Mouse (Mus musculus) liver, embryonic 11.5 days (tissue): ENCODE data around the gene Zfp663. TPM values are rescaled to one million over a fixed set of nuclear protein-coding genes. Genes with fewer than 3 reads are reported as not detected.
A peak's percentile ranks its signal among the peaks of the same experiment; 100 is the strongest.

Source experiments
- ATAC-seq: fragments of 200-750 bp; cut with Nextera tagmentation; replicated peaks from 2 replicates; pipeline ENCODE4 v1.8.0; 2017; ENCODE audit warnings: moderate number of reproducible peaks, mild to moderate bottlenecking, moderate TSS enrichment, moderate library complexity; ENCODE audit not compliant: low FRiP score
- DNase-seq: peaks from one replicate; pipeline ENCODE4 v3.0.0-alpha.2; 2017; ENCODE audit warnings: low spot score
- H3K27ac ChIP-seq: fragments of 300-500 bp; sonication (generic); 2 replicates; pipeline ENCODE4 v1.5.1; 2014; ENCODE audit warnings: mild to moderate bottlenecking, low read depth, low read length, control low read depth
- H3K27me3 ChIP-seq: fragments of 300-500 bp; sonication (generic); replicated peaks from 2 replicates; pipeline ENCODE4 v1.6.1; 2014; ENCODE audit warnings: low read length, mixed read lengths; ENCODE audit not compliant: control insufficient read depth, insufficient read depth
- H3K36me3 ChIP-seq: fragments of 300-500 bp; sonication (generic); 2 replicates; pipeline ENCODE4 v1.6.1; 2014; ENCODE audit warnings: mild to moderate bottlenecking, low read length, moderate library complexity, mixed read lengths; ENCODE audit not compliant: control insufficient read depth, insufficient read depth
- H3K4me1 ChIP-seq: fragments of 300-500 bp; sonication (generic); replicated peaks from 2 replicates; pipeline ENCODE4 v1.6.1; 2014; ENCODE audit warnings: low read length, mixed read lengths; ENCODE audit not compliant: control insufficient read depth, insufficient read depth
- H3K4me2 ChIP-seq: fragments of 300-500 bp; sonication (generic); 2 replicates; pipeline ENCODE4 v1.6.1; 2014; ENCODE audit warnings: mild to moderate bottlenecking, control low read depth, moderate library complexity
- H3K4me3 ChIP-seq: fragments of 300-500 bp; sonication (generic); 2 replicates; pipeline ENCODE4 v1.5.1; 2014; ENCODE audit warnings: low read depth, low read length, control low read depth
- H3K9ac ChIP-seq: fragments of 300-500 bp; sonication (generic); 2 replicates; pipeline ENCODE4 v1.6.1; 2014; ENCODE audit warnings: low read depth, low read length, control low read depth
- H3K9me3 ChIP-seq: fragments of 300-500 bp; sonication (generic); 2 replicates; pipeline ENCODE4 v1.6.1; 2016; ENCODE audit warnings: low read length, inconsistent platforms, mixed read lengths; ENCODE audit not compliant: control insufficient read depth
- WGBS: fragments of 180-500 bp; shearing (Covaris S2); extraction: QIAGEN DNeasy Blood & Tissue Kit; methylation state at CpG from one replicate; pipeline ENCODE4 v1.1.7; 2014; 5-methylcytosine and 5-hydroxymethylcytosine counted together
- polyA plus RNA-seq: library from polyadenylated mRNA; unstranded; fragments of >200 nt; fragmentation: Nextera tagmentation; extraction: Ambion mirVana; gene quantifications from 2 replicates; pipeline ENCODE4 v1.2.1, GENCODE M21; 2014

Zfp663 gene
- polyA plus RNA-seq, 1 experiment from 2014 or later = 0.07 TPM

DNA sequence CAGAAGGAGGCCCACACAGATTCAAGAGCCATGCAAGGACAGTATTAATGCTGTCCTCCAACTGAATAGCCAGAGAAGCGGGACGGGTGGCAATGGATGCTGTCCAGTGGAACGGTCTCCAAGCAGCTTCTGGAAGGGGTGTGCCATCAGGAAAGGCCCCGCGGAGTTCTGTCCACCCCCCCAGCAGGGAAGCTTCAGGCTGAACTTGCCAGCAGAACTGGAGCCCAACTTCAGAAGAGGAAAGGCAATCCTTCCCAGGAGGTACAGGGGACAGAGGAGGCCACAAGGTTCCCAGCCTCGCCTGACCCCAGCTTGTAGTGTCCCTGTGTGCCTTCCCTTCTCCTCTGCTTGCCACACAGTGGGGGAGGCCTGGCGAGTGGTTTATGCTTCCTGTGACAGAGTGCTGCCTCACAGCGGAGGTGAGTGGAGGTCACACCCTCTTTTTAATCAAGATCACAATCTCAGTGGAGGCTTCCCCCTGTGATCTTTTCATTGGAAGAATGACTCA lies 47.1 kb downstream of the Zfp663 start:
- DNase-seq (no peak), ATAC-seq (no peak)
- H3K4me1 ChIP-seq = peaks cover 71% of the 10 kb centered on the region
- H3K36me3 ChIP-seq = no peaks in the 10 kb centered on the region
- no peaks in the 10 kb centered on the region for H3K9me3 ChIP-seq
- no peak overlapping the region for H3K4me3 ChIP-seq
- H3K4me2 ChIP-seq = peak overlapping the region; percentile 16
- no peaks in the 10 kb centered on the region for H3K27me3 ChIP-seq
- 68% methylated on average over 8 of the region's 8 CpGs for WGBS
- no peak overlapping the region for H3K9ac ChIP-seq
- 0 out of 2 replicates have a peak overlapping the region, but pooled peaks have one; percentile 11 for H3K27ac ChIP-seq

DNA sequence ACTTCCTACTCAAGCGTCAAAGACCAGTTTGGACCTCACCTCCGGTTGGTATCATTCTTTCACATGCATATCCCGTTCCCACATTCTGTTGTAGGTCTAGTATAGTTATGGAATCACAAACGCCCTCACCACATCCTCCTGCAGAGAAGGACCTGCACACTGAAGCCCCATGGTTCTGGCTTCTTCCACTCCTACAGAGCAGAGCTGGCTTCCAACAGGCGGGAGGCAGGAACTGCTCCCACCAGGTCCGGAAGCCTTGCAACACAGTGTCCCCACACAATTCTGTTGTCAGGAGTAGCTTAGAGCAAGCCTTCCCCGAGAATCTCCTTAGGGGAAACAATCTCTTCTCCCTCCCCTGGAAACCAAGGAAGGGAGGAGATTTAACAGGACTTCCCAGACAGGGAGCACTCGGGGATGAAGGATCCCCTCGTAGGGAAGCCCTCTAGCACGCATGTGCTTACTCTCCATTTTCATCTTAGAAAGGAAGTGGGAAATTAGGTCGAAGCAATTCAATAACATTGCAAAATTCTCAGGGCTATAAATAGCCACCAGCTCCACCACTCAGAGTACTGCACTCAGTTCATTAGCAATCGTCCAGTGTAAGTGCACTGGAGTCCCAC lies 47.9 kb downstream of the Zfp663 start:
- DNase-seq (no peak), ATAC-seq (no peak)
- Histone ChIP-seq H3K4me2 (peak overlapping the region; percentile 23), H3K27ac (no peak overlapping the region; the same call in 1 of the 2 replicates), H3K36me3 (0 out of 2 replicates have a peak, but pooled peaks cover under 1% of the 10 kb centered on the region), H3K9me3 (no peaks in the 10 kb centered on the region), H3K27me3 (no peaks in the 10 kb centered on the region), H3K4me3 (no peak overlapping the region), H3K4me1 (peaks cover 74% of the 10 kb centered on the region), H3K9ac (no peak overlapping the region)
- WGBS = 52% methylated on average over 12 of the region's 12 CpGs

DNA sequence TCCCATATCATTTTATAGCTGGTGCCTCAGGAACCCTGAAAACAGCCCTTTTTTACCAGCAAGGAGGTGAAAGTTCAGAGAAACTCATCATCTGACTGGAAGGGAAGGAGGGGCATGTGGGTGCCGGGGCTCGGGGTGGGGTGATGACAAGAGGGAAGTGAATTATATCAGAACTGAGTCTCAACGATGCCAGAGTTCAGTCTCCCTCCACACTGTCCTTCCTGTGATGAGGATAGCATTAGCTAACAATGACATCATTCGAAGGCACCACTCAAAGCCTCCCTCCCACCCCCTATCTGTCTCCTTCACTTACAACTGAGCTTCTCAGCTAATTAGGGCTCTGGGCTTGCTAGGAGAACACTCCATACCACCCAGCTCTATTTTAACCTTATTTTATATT lies 49.0 kb downstream of the Zfp663 start:
- Histone ChIP-seq H3K4me2 (no peak overlapping the region; the same call in 1 of the 2 replicates), H3K36me3 (0 out of 2 replicates have a peak, but pooled peaks cover 4% of the 10 kb centered on the region), H3K4me3 (no peak overlapping the region), H3K9me3 (no peaks in the 10 kb centered on the region), H3K27ac (no peak overlapping the region), H3K27me3 (no peaks in the 10 kb centered on the region), H3K9ac (no peak overlapping the region), H3K4me1 (peaks cover 63% of the 10 kb centered on the region)
- ATAC-seq (no peak), DNase-seq (no peak)
- 37% methylated on average over 4 of the region's 4 CpGs for WGBS

DNA sequence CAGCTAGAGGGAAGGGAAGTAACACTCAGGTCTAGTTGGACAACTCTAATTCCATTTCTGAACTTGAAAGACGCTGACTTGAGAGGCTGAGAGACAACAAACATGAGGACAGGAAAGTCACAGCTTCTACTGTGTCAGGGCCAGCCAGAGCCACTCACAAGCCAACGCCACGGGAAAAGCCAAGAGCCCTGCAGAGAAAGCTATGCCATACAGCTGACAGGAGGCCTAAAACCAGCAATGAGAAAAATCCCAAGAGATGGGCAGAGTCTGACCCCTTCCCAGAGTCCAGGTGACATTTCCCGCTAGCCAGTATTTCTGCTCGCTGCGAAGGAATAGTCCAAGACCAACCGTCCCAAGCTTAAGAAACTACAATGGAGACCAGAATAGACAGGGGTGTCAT lies 49.6 kb downstream of the Zfp663 start:
- H3K27ac ChIP-seq = no peak overlapping the region
- H3K9me3 ChIP-seq = no peaks in the 10 kb centered on the region
- no peak for ATAC-seq
- no peak for DNase-seq
- H3K4me2 ChIP-seq = no peak overlapping the region; the same call in none of the 2 replicates
- peaks cover 61% of the 10 kb centered on the region for H3K4me1 ChIP-seq
- 76% methylated on average over 7 of the region's 7 CpGs for WGBS
- no peaks in the 10 kb centered on the region for H3K27me3 ChIP-seq
- H3K36me3 ChIP-seq = 0 out of 2 replicates have a peak, but pooled peaks cover 8% of the 10 kb centered on the region
- no peak overlapping the region for H3K4me3 ChIP-seq
- no peak overlapping the region for H3K9ac ChIP-seq

DNA sequence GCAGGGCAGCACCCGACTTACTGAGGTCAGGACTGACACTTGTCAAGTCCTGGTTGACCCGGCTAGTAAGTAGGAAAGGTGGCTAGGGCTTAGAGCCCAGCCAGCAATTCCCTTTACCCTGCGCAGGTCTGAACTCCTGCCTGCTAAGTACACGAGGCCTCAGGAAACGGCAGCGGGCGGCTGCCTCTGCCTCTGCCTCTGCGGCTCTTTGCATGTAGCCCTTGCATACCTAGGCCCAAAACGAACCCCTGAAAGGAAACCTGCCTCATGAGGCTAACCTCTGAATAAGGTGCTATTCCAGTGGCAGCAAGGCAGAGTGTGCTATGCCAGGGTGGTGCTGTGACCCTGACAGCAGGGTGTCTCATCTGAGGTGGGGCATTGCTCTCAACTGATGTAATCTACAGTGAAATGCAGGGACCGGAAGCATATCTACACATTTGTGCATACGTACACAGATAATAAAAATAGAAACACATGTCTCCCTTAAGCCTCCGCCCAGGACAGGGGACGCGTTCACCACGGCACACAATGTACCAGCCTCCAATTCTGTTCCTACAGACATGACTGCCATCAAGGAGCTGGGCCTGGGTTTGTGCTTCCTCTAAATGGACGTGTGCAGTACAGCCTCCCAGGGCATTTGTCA lies 50.8 kb downstream of the Zfp663 start:
- no peaks in the 10 kb centered on the region for H3K9me3 ChIP-seq
- ATAC-seq = peak; percentile 27; the same call in 1 of the 2 replicates
- H3K36me3 ChIP-seq = peaks cover 10% of the 10 kb centered on the region; the same call in 1 of the 2 replicates
- 41% methylated on average over 16 of the region's 16 CpGs for WGBS
- H3K4me1 ChIP-seq = peaks cover 56% of the 10 kb centered on the region
- peak overlapping the region; percentile 54; the same call in 1 of the 2 replicates for H3K27ac ChIP-seq
- H3K4me3 ChIP-seq = no peak overlapping the region
- DNase-seq = no peak
- no peak overlapping the region for H3K9ac ChIP-seq
- no peaks in the 10 kb centered on the region for H3K27me3 ChIP-seq
- 0 out of 2 replicates have a peak overlapping the region, but pooled peaks have one; percentile 1 for H3K4me2 ChIP-seq

DNA sequence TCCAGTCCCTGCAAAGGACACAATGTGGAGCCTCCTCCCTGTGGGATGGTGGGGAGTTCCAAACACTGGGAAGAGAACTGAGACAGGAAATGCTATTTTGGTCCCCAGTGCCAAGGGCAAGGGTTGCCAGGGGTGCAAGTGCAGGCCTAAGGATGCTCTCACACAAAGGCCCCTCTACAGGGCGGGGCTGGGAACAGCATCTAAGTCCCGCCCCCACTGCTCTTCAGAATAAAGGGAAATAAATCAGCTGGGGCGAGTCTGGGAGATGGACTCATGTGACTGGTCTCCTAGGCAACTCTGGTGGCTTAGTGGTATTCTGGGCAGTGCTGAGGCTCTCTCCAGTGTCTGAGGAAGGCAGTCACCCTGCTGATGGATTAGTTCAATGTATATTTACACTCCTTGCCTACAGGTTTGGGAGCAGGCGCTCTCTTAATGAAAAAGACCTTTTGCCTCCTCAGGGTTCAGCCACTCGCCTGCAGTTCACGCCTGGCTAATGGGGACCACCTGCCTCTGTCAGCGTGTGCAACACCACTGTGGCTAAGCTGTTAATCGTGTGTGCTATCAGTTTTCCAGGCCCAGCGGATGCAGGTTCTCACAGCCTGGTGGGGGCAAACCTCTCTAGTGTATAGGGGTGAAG lies 51.6 kb downstream of the Zfp663 start:
- 0 out of 2 replicates have a peak, but pooled peaks have one; percentile 34 for ATAC-seq
- no peaks in the 10 kb centered on the region for H3K27me3 ChIP-seq
- 45% methylated on average over 9 of the region's 9 CpGs for WGBS
- H3K4me2 ChIP-seq = no peak overlapping the region
- peaks cover 10% of the 10 kb centered on the region; the same call in 1 of the 2 replicates for H3K36me3 ChIP-seq
- H3K4me3 ChIP-seq = no peak overlapping the region
- DNase-seq = no peak
- H3K4me1 ChIP-seq = peaks cover 52% of the 10 kb centered on the region
- no peak overlapping the region for H3K9ac ChIP-seq
- H3K27ac ChIP-seq = peak overlapping the region; percentile 54; the same call in 1 of the 2 replicates
- H3K9me3 ChIP-seq = no peaks in the 10 kb centered on the region

DNA sequence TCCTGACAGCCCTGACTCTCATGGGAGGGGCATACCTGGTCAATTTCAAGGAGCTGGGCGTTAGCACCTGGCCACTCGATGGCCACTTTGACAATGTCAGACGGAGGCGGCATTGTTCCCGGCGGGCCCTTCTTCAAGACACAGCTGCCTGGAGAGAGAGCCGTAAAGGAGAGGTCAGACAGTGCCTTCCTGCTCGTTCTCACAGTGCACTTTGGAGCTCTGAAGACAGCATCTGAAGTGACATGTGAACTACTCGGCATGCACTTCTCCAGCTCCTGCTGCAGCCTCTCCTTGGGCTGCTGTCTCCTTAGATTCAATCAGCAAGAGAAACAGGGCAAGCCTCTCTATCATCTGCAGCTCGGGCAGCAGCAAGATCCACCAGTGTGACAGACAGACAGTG lies 52.3 kb downstream of the Zfp663 start:
- DNase-seq = no peak
- no peak for ATAC-seq
- Histone ChIP-seq H3K4me2 (no peak overlapping the region), H3K4me1 (peaks cover 45% of the 10 kb centered on the region), H3K9me3 (no peaks in the 10 kb centered on the region), H3K27me3 (no peaks in the 10 kb centered on the region), H3K9ac (no peak overlapping the region), H3K4me3 (no peak overlapping the region), H3K36me3 (peaks cover 13% of the 10 kb centered on the region), H3K27ac (no peak overlapping the region)
- WGBS = 69% methylated on average over 10 of the region's 10 CpGs

DNA sequence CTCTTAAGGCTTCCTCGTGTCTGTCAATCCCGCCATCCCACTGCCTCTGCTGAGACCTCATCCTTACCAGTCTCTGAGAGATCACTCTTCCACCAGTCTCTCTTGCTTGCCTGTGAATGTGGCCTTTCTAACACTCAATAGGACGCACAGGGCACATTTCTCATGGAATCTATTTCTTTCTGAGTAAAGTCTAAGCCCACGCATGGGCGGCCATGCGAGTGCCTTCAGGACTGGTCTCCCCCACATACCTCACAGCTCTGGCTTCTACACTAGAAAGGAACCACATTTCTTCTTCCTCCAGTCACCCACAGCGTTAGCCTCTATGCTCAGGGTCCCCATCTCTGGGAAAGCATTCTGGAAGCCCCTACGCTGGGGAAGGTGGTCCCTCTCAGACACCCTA lies 54.3 kb downstream of the Zfp663 start:
- Histone ChIP-seq H3K4me2 (no peak overlapping the region), H3K9ac (no peak overlapping the region), H3K9me3 (no peaks in the 10 kb centered on the region), H3K4me3 (no peak overlapping the region), H3K27me3 (no peaks in the 10 kb centered on the region), H3K27ac (no peak overlapping the region), H3K36me3 (peaks cover 14% of the 10 kb centered on the region), H3K4me1 (peaks cover 32% of the 10 kb centered on the region)
- ATAC-seq = no peak
- no peak for DNase-seq
- 85% methylated on average over 8 of the region's 8 CpGs for WGBS
